Mouse (Mus musculus) intestine, embryonic 16.5 days (tissue): ENCODE data around the gene Clec4g. TPM values are rescaled to one million over a fixed set of nuclear protein-coding genes. Genes with fewer than 3 reads are reported as not detected.

Experiments
- ATAC-seq: fragments of 200-750 bp; cut with Nextera tagmentation; 2 replicates; pipeline ENCODE4 v1.8.0; 2017; ENCODE audit warnings: moderate TSS enrichment, moderate library complexity
- H3K27ac ChIP-seq: fragments of 300-500 bp; sonication (generic); 2 replicates; pipeline ENCODE4 v1.5.1; 2014; ENCODE audit warnings: mild to moderate bottlenecking, low read length
- H3K27me3 ChIP-seq: fragments of 300-500 bp; sonication (generic); replicated peaks from 2 replicates; pipeline ENCODE4 v1.6.1; 2014; ENCODE audit warnings: low read length, control low read depth, mixed read lengths; ENCODE audit not compliant: control insufficient read depth, insufficient read depth
- H3K36me3 ChIP-seq: fragments of 300-500 bp; sonication (generic); 2 replicates; pipeline ENCODE4 v1.6.1; 2014; ENCODE audit warnings: low read length, control low read depth; ENCODE audit not compliant: control insufficient read depth, insufficient read depth
- H3K4me1 ChIP-seq: fragments of 300-500 bp; sonication (generic); 2 replicates; pipeline ENCODE4 v1.6.1; 2014; ENCODE audit warnings: low read length, control low read depth, mixed read lengths; ENCODE audit not compliant: control insufficient read depth, insufficient read depth
- H3K4me2 ChIP-seq: fragments of 300-500 bp; sonication (generic); 2 replicates; pipeline ENCODE4 v1.6.1; 2014; ENCODE audit warnings: low read depth, low read length, control low read depth
- H3K4me3 ChIP-seq: fragments of 300-500 bp; sonication (generic); 2 replicates; pipeline ENCODE4 v1.5.1; 2014; ENCODE audit warnings: mild to moderate bottlenecking, low read length
- H3K9ac ChIP-seq: fragments of 300-500 bp; sonication (generic); 2 replicates; pipeline ENCODE4 v1.6.1; 2014; ENCODE audit warnings: low read depth, low read length
- H3K9me3 ChIP-seq: fragments of 300-500 bp; sonication (generic); 2 replicates; pipeline ENCODE4 v1.6.1; 2016; ENCODE audit warnings: low read length, control low read depth; ENCODE audit not compliant: control insufficient read depth
- WGBS: fragments of 180-500 bp; shearing (Covaris S2); extraction: QIAGEN DNeasy Blood & Tissue Kit; methylation state at CpG from one replicate; pipeline ENCODE4 v1.1.7; 2014; 5-methylcytosine and 5-hydroxymethylcytosine counted together
- polyA plus RNA-seq: library from polyadenylated mRNA; unstranded; fragments of >200 nt; fragmentation: Nextera tagmentation; extraction: Ambion mirVana; gene quantifications from 2 replicates; pipeline ENCODE4 v1.2.1, GENCODE M21; 2015

Gene Clec4g
- polyA plus RNA-seq, 1 experiment from 2014 or later: 0.37 TPM

GRCm38 (mm10) chr8:3671980-3672491 is 48.4 kb downstream of the Clec4g start, which contains the start of gene Fcor:
Gene Fcor, minus strand, starts transcription at chr8:3672362.
- no peaks in the 10 kb centered on the region for H3K27me3 ChIP-seq

GRCm38 (mm10) chr8:3670388-3670787 is 50.1 kb downstream of the Clec4g start:
- no peaks in the 10 kb centered on the region for H3K9me3 ChIP-seq
- no peak overlapping the region for H3K4me2 ChIP-seq
- no peak overlapping the region for H3K9ac ChIP-seq
- H3K27me3 ChIP-seq: no peaks in the 10 kb centered on the region
- ATAC-seq: no peak
- WGBS: 77% methylated on average over 2 of the region's 2 CpGs
- H3K27ac ChIP-seq: no peak overlapping the region
- no peaks in the 10 kb centered on the region for H3K36me3 ChIP-seq
- H3K4me1 ChIP-seq: no peaks in the 10 kb centered on the region
- no peak overlapping the region for H3K4me3 ChIP-seq

More at GRCm38 (mm10) chr8:3671980-3672491, 48.4 kb downstream of the Clec4g start, which contains the start of gene Fcor:
- Histone ChIP-seq H3K9ac (peak within 1 kb of the TSS; percentile 67), H3K4me3 (peak within 1 kb of the TSS; percentile 60), H3K36me3 (no peaks in the 10 kb centered on the region), H3K27ac (peak within 1 kb of the TSS; percentile 50; the same call in 1 of the 2 replicates), H3K9me3 (no peaks in the 10 kb centered on the region), H3K4me2 (peak within 1 kb of the TSS; percentile 71), H3K4me1 (peaks cover 2% of the 10 kb centered on the region; the same call in 1 of the 2 replicates)
- ATAC-seq: peak; percentile 83
- 0% methylated on average over 23 of the region's 23 CpGs for WGBS

GRCm38 (mm10) chr8:3665507-3665906 is 54.9 kb downstream of the Clec4g start, which contains the start of gene Mcemp1:
Gene Mcemp1, plus strand, starts transcription at chr8:3665754.
- H3K36me3 ChIP-seq: no peaks in the 10 kb centered on the region
- H3K4me1 ChIP-seq: no peaks in the 10 kb centered on the region
- no peak within 1 kb of the TSS for H3K4me2 ChIP-seq
- no peaks in the 10 kb centered on the region for H3K27me3 ChIP-seq
- no peak within 1 kb of the TSS for H3K4me3 ChIP-seq
- no peak within 1 kb of the TSS for H3K27ac ChIP-seq
- ATAC-seq: no peak
- 74% methylated on average over 6 of the region's 6 CpGs for WGBS
- H3K9ac ChIP-seq: no peak within 1 kb of the TSS
- no peaks in the 10 kb centered on the region for H3K9me3 ChIP-seq

- Histone ChIP-seq H3K9me3 (no peaks in the 10 kb centered on the region), H3K27me3 (no peaks in the 10 kb centered on the region), H3K4me3 (no peak overlapping the region), H3K4me1 (no peaks in the 10 kb centered on the region), H3K36me3 (no peaks in the 10 kb centered on the region), H3K27ac (no peak overlapping the region), H3K9ac (no peak overlapping the region), H3K4me2 (no peak overlapping the region)
- WGBS: 55% methylated on average over 5 of the region's 5 CpGs
- ATAC-seq: no peak
Observed at GRCm38 (mm10) chr8:3664405-3664804, 56.0 kb downstream of the Clec4g start.

GRCm38 (mm10) chr8:3660889-3661288 is 59.6 kb downstream of the Clec4g start:
- H3K27me3 ChIP-seq: no peaks in the 10 kb centered on the region
- H3K4me3 ChIP-seq: no peak overlapping the region
- H3K27ac ChIP-seq: no peak overlapping the region
- ATAC-seq: no peak
- WGBS: 75% methylated on average over 8 of the region's 8 CpGs
- no peak overlapping the region for H3K4me2 ChIP-seq
- H3K36me3 ChIP-seq: no peaks in the 10 kb centered on the region
- H3K4me1 ChIP-seq: no peaks in the 10 kb centered on the region
- H3K9me3 ChIP-seq: no peaks in the 10 kb centered on the region
- no peak overlapping the region for H3K9ac ChIP-seq

Other genes starting within 250 kb of the Clec4g start
- gene Tex45, start 249.8 kb downstream of the Clec4g start, polyA plus RNA-seq: not detected in 2 replicates
- gene Zfp358, start 227.5 kb downstream of the Clec4g start, polyA plus RNA-seq: 30.3 and 31.4 TPM in 2 replicates
- 73.6 and 94.9 TPM in 2 replicates for gene Mcoln1, start 220.2 kb downstream of the Clec4g start, polyA plus RNA-seq
- 39.9 and 43.3 TPM in 2 replicates for gene Pnpla6, start 205.3 kb downstream of the Clec4g start, polyA plus RNA-seq
- 5.7 and 6.1 TPM in 2 replicates for gene C330021F23Rik, start 152.7 kb downstream of the Clec4g start, polyA plus RNA-seq
- gene Camsap3, start 133.4 kb downstream of the Clec4g start, polyA plus RNA-seq: 23.4 and 26.1 TPM in 2 replicates
- 45.9 and 48.1 TPM in 2 replicates for gene Xab2, start 99.3 kb downstream of the Clec4g start, polyA plus RNA-seq
- gene Pet100, start 99.1 kb downstream of the Clec4g start, polyA plus RNA-seq: 86.6 and 86.9 TPM in 2 replicates
- gene Pcp2, start 95.1 kb downstream of the Clec4g start, polyA plus RNA-seq: 0.29 TPM in 1 of 2 replicates, not detected in the other
- gene Stxbp2, start 89.7 kb downstream of the Clec4g start, polyA plus RNA-seq: 161 and 169 TPM in 2 replicates
- not detected in 2 replicates for gene Retn, start 64.9 kb downstream of the Clec4g start, polyA plus RNA-seq
- 0.29 and 0.62 TPM in 2 replicates for gene Mcemp1, start 54.9 kb downstream of the Clec4g start, polyA plus RNA-seq
- 7.3 and 8.3 TPM in 2 replicates for gene Fcor, start 48.3 kb downstream of the Clec4g start, polyA plus RNA-seq
- 35.0 and 38.8 TPM in 2 replicates for gene Trappc5, start 44.4 kb downstream of the Clec4g start, polyA plus RNA-seq
- gene Fcer2a, start 26.5 kb downstream of the Clec4g start, polyA plus RNA-seq: 0.06 TPM in 1 of 2 replicates, not detected in the other
- gene Cd209a, start 28.3 kb upstream of the Clec4g start, polyA plus RNA-seq: 0.12 and 0.20 TPM in 2 replicates
- gene Cd209e, start 133.7 kb upstream of the Clec4g start, polyA plus RNA-seq: not detected in 2 replicates
- gene Cd209d, start 157.9 kb upstream of the Clec4g start, polyA plus RNA-seq: not detected in 2 replicates
- gene Cd209b, start 206.2 kb upstream of the Clec4g start, polyA plus RNA-seq: 0.11 and 0.12 TPM in 2 replicates
- gene Cd209c, start 234.1 kb upstream of the Clec4g start, polyA plus RNA-seq: 0.15 and 0.43 TPM in 2 replicates